Mouse (Mus musculus): ENCODE data around the gene Gm20696.

GRCm38 (mm10) chr6:99344357-99344756, 322.2 kb downstream of the Gm20696 start:
- TF ChIP-seq POLR2A (IDR thresholded peaks at IDR 0.05; ENCODE audit: borderline replicate concordance, low read depth, low read length), result no peak
- no peak for TF ChIP-seq CTCF (IDR thresholded peaks at IDR 0.05; ENCODE audit: low read depth, low read length)

Measured in bone marrow macrophage, adult 2 months (primary cell).